Comparison of ENCODE assay signal across 24 mouse cellular contexts in the genomic region with DNA sequence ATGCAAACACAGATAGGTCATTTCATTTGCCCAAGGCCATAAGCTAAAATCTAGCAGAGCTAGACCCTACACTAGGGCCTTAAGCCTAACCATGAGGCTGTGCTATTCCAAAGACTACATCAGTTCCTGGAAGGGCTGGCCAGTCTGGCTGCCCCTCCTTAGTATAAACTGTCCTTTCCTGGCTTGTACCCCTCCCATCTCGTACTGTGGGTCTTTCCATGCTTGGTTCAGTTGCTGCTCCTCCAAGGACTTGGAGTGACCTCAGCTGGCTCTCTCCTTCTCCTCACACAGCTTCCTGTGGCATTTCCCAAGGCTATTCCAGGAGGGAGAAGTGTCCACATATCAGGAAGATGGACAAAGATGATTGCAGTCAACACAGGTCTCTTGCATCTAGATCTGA. TPM values are rescaled to one million over a fixed set of nuclear protein-coding genes. Genes with fewer than 3 reads are reported as not detected.
"Had no signal": no experiment of that assay in that cellular context is flagged by ENCODE, and none has a peak within 500 bp of the region (broad histone marks: within the 10 kb centered on the region; RNA-seq: fewer than 3 reads in every experiment).

No protein-coding gene starts in this region.

- ATAC-seq: forebrain, postnatal 0 days; hindbrain, embryonic 16.5 days; inflammation-experienced regulatory T-cells, adult 6 months; intestine, embryonic 15.5 days; intestine, postnatal 0 days had no signal

- H3K27ac ChIP-seq: heart, embryonic 10.5 days; heart, embryonic 13.5 days; heart, embryonic 15.5 days; hindbrain, embryonic 14.5 days; intestine, embryonic 15.5 days; limb, embryonic 13.5 days; limb, embryonic 15.5 days had no signal

- H3K4me2 ChIP-seq: heart, embryonic 13.5 days; heart, embryonic 15.5 days; hindbrain, embryonic 14.5 days; intestine, embryonic 15.5 days; limb, embryonic 13.5 days; limb, embryonic 15.5 days had no signal

- H3K9me3 ChIP-seq: heart, embryonic 10.5 days; heart, embryonic 13.5 days; heart, embryonic 15.5 days; intestine, embryonic 15.5 days; limb, embryonic 13.5 days; limb, embryonic 15.5 days had no signal

- H3K4me1 ChIP-seq: heart, embryonic 15.5 days; intestine, embryonic 15.5 days; limb, embryonic 15.5 days had no signal

- H3K4me3 ChIP-seq: heart, embryonic 10.5 days; heart, embryonic 13.5 days; heart, embryonic 15.5 days; intestine, embryonic 15.5 days; limb, embryonic 13.5 days; limb, embryonic 15.5 days had no signal

- H3K27me3 ChIP-seq: intestine, embryonic 15.5 days had no signal

- DNase-seq: forebrain, postnatal 0 days; gastrocnemius, postnatal 14 days; gastrocnemius, postnatal 36 days; heart, adult 18-20 months; heart, postnatal 14 days; heart, postnatal 36 days; kidney, adult 18-20 months; kidney, adult 8-10 months; kidney, postnatal 10 days; kidney, postnatal 25 days; kidney, postnatal 4 days; left cerebral cortex, postnatal 4 days had no signal

- H3K9ac ChIP-seq: forebrain, postnatal 0 days; heart, embryonic 13.5 days; heart, embryonic 15.5 days; hindbrain, embryonic 14.5 days; intestine, embryonic 15.5 days; limb, embryonic 13.5 days; limb, embryonic 15.5 days had no signal

- H3K36me3 ChIP-seq: heart, embryonic 10.5 days; heart, embryonic 13.5 days; heart, embryonic 15.5 days; intestine, embryonic 15.5 days; limb, embryonic 13.5 days; limb, embryonic 15.5 days had no signal

RNA-seq across cellular contexts. Expression of a gene that starts 40.3 kb away (rescaled TPM):
- total RNA-seq: hematopoietic stem cell, adult 5-6 weeks; liver, adult 2 months had no signal
- polyA plus RNA-seq: inflammation-experienced regulatory T-cells, adult 6 months; liver, adult 2 months had no signal
